Mouse (Mus musculus): Measurements from ENCODE around the gene Gh.
A peak's percentile ranks its signal among the peaks of the same experiment; 100 is the strongest.

Gh gene

DNA sequence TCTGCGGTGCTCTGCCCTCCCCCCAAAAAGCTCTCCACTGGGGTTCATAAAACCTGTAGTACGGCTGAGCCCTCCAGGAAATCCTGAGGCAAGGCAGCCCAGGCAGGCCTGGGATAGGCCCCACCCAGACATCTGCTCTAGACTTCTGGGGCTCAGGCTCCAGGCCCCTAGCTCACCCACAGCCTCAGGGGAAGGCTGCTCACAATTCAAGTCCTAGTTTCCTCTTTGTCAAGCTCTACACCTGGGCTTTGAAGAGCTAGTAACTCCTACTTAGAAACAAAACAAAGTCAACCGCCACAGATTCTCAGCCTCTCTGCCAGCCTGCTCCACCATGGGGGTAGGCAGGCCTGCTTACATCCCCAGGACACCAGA, 32.6 kb downstream of the Gh start:
- no peak for DNase-seq (ENCODE audit: low spot score)

DNA sequence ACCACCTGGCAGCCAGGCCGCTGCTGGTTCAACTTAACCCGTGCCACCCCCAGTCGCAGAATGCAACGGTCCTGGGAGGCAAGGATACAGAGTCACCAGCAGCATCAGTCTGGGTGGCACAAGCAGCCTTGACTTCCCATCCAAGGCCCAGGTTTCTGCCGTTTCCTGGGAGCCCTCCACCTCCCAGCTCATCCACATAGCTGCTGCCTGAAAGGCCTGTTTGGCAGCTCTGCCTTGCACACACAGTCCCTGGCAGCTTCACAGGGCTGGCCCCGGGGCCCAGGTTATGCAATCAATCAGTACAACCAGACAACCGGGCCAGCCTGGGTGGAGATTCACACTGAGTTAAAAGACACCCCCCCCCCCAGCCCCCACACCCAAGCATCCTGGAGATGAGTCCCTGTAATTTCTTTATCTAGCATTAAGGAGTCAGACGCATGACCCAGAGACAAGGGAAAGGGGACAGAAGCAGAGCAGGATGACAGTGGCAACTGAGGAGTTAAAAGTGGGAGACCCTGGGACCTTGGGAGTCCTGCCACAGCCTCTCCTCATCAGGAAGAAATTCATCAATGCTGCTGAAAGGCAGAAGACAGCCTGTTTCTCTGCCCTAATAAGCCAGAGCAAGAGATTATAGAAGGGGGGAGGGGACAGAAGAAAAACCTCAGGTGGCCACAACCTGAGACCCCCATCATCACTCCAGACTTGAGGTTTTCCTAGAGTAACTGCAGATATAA, 33.2 kb downstream of the Gh start:
- peak; percentile 77 for DNase-seq (ENCODE audit: low spot score)

DNA sequence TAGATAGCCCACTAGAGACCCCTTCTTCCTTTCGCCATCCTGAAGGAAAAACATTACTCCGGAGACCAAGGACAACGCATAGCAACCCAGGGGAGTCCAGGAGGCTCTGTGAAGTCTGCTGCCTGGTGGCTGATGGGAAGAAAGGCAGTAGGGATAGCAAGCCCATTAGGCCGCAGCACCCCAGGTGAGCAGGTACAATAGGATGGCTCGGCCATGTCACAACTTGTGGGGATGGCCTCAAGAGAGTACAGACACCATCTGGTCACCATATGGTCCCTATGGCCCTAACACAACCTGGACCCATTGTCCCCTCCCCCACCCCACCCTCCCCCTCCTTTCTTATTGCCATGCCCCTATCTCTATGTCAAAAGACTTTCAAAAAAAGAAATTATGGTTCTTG, 33.8 kb downstream of the Gh start:
- no peak for DNase-seq (ENCODE audit: low spot score)

DNA sequence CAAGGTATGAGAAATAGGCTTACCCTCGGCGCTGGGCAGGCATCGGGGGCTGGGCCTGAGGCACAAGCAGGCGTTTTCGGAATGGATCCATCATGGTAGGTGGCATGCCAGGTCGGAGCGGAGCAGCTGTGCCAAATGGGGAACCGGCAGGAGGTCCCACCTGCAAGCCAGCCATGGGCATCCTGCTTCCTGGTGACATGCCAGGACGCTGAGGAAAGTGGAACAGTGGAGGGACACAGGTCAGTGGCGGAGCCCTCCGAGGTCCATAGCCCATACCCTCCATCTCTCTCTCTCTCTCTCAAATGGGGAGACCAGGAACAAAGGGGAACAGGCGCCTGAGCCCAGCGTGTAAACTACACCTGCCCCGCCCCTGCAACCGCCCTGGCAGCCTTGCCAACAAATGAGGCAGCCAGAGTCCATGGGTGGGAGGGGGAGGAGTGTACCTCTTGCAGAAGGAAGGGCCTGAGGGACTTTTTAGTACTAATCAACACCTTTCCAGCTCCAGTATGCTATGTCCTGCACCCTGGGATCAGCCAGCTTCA, 34.3 kb downstream of the Gh start:
- no peak for DNase-seq (ENCODE audit: low spot score)

DNA sequence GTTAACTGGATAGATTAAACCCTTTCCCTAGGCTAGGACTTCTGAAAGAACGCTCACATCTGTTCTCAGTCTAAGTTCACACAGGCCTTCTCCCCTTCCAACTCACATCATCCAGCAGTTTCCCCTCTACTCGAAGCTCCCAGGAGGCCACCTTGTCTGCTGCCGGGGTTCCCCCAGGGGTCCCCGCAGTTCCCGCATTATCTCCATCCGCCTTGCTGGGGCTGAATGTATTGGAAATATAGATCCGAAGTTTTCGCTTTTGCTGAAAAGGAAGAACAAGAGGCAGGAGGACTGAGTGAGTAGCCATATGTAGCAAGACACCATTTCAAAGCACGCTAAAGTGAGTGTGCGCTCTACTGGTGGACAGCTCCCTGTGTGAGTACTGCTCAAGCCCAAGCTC, 35.2 kb downstream of the Gh start:
- no peak for DNase-seq (ENCODE audit: low spot score)

DNA sequence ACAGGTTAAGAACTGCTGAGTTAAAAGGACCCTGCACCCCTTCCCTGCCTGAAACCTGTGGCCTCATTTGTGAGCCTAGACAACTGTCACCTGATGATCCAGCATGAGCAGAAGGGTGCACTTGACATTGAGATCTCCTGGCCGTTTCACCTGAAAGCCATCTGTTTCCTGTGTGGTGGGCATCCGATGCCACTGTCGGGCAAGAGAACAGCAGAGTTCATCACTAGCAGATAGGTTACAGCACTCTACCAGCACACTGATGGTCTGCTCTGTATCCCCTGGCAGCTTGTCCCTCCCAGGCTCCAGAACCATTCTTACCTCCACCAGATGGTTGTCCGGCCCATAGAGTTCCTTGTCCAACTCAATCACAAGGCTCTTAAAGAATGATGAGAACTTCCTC, 36.1 kb downstream of the Gh start:
- no peak for DNase-seq (ENCODE audit: low spot score)

DNA sequence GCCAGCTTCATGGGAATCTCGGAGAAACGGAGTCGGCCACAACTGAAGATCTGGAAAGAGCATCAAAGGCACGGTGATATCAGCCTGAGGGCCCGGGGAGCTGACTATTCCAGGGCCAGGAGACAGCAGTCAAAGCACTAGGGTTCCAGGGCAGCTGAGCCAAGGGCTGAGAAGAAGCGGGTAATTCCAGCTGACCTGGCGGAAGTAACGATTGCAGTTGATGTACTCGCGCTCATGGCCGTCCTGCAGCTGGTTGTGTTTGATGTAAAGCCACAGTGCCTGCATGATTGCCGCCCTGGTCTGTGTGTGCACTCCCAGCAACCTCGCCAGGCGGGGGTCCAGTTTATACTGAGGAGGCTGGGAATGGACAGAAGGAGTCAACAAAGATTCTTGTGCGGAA, 36.7 kb downstream of the Gh start:
- DNase-seq (ENCODE audit: low spot score) = no peak

DNA sequence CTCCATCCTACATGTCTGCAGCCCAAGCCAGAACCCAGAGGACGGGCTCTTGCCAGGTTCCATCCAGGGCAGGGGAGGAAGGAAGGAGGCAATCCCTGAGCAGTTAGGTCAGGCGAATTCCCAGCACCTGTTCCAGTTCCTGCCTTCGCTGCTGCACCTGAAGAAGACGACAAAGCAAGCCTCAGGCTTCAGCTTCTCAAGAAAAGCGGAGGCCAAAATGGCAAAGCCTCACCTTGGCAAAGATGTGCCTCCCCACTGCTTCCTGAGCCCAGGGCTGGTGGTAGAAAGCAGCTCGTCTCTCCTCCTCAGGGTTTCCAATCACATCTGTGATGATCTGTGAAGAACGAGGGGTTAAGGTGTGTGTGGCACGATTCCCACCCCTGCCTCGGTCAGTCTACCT, 37.7 kb downstream of the Gh start:
- no peak for DNase-seq (ENCODE audit: low spot score)

DNA sequence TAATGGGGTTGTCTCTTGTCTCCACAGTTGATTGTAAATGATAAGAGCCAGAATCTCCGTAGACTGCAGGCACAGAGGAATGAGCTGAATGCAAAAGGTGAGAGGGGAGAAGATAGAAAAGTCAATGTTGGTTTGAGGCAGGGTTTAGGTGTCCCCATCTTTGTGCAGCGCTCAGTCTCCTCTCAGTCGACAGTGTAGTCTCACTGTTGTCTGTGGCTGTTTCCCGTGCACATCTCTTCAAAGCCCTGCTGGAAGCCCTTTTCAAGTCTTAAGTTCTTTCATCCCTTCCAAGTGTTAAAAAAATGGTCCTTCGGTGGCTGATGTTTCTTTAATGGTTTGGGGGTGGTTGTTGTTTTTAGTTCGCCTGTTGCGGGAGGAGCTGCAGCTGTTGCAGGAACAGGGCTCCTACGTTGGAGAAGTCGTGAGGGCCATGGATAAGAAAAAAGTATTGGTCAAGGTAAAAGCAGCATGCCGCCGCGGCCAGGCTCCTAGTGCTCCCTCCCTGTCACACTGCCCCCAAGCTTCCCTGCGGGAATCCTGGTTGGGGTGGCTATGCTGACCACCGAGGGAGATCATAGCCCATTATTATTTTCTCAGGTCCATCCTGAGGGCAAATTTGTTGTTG, 40.7 kb downstream of the Gh start:
- DNase-seq (ENCODE audit: low spot score) = no peak

DNA sequence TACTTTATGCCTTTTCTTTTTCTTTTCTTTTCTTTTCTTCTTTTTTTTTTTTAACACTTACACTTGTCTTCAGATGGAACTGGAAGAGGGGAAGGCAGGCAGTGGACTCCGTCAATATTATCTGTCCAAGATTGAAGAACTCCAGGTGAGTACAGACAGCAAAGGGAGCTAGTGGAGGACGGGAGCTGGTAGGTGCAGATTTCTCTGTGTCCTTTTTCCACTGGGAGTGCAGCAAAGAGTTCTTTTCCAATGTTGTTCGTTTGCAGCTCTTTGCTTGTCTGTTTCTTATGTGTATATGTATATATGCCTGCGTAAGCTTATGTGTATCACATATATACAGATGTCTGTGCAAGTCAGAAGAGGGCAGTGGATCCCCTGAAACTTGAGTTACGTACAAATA, 44.9 kb downstream of the Gh start:
- DNase-seq (ENCODE audit: low spot score) = peak; percentile 25

DNA sequence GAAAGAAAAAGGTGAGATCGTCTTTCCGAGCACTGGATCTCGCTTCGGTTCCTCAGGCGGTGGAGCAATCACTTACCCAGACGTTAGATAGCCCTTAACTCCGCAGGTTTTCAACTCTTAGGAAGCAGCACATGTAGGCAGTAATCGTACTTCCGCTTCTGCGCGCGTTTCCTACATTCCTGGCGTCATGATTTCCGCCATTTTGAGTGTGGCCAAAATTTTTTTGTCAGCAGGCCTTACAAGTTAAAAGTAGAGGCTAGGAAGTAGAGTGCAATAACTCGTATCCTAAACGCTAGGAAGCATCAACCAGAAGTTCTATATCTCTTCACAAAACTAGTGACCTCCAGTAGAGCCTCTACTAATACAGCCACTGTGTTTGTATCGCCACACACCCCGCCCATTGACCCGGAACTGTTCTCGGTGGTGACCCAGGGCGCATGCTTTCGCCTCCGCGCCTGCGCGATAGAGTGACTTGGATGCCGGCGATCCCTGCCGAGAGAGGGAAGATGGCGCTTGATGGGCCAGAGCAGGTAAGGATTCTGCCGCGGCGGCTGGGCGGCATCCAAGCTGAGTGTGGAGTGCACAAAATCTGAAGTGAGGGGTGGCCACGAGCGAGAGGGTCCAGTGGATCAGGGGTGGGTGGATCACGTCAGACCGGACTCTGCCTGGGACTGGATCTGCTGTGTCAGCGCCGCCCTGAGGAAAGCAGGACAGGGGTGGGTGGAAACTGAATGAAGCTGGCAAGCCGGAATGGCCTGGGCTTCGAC, 45.8 kb downstream of the Gh start, which contains the start of the genes Ftsj3 and Psmc5:
TSS of gene Ftsj3 (minus strand) at position 395 of the 767 bp plus-strand sequence.
TSS of gene Psmc5 (plus strand) at position 470 of the 767 bp plus-strand sequence.
- peak; percentile 98 for DNase-seq (ENCODE audit: low spot score)

DNA sequence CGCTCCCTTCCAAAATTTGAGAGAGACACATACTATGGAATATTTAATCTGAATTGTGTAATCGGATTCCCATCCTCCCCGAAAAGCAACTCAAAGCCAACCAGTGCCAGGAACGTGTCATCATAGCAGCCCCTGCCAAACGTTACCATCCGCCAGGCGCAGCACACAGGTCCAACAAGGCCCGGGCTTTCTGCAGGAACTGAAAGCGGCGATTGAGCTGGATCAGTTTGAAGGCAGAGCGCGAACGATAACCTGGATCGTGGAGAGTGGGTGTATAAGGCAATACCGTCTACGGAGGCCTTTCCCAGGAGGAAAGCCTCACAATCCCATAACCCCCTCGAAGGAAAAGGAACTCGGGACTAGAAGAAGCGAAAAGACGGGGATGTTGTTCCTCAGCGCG, 46.5 kb downstream of the Gh start:
- peak; percentile 10 for DNase-seq (ENCODE audit: low spot score)

DNA sequence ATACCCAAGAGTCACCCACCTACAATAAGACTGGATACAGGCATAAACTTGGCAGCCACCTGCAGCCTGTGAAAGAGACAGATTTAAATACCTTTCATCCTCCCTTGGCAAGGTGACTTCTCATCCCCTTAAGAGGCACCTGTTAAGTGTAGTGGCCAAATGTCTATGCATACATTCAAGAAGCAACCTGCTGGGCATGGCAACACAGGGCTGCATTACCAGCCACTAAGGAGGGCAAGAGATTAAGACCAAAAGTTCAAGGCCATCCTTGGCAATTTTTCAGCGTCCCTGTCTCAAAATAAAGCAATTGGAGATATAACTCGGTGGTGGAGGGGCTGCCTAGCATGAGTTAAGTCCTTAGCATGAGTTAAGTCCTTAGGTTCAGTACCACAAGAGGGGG, 46.9 kb downstream of the Gh start:
- DNase-seq (ENCODE audit: low spot score) = peak; percentile 5
